Mouse (Mus musculus) brain, embryonic 14.5 days (tissue): ENCODE data around the gene Rfc5.

Experiments
- CTCF ChIP-seq: fragments of 200-500 bp; IDR thresholded peaks from 2 replicates; pipeline ENCODE4 v1.5.1; 2012; ENCODE audit warnings: inconsistent platforms, mild to moderate bottlenecking, moderate library complexity, borderline replicate concordance; ENCODE audit not compliant: insufficient read depth, insufficient read length; ENCODE audit errors: extremely low read depth
- POLR2A ChIP-seq: fragments of 200-500 bp; IDR thresholded peaks from 2 replicates; pipeline ENCODE4 v1.6.1; 2012; ENCODE audit warnings: mild to moderate bottlenecking, inconsistent platforms, borderline replicate concordance; ENCODE audit not compliant: poor library complexity, insufficient read depth, insufficient read length, severe bottlenecking; ENCODE audit errors: extremely low read depth

GRCm38 (mm10) chr5:117403609-117404008 is 14.8 kb upstream of the Rfc5 start:
- TF ChIP-seq CTCF (no peak), POLR2A (no peak)
